Mouse (Mus musculus) erythroblast, embryonic 14.5 days (primary cell): Measurements from ENCODE around the gene Ppp1r35.

Experiments used
- GATA1 ChIP-seq: IDR thresholded peaks from 2 replicates; pipeline ENCODE4 v1.6.1; 2012; ENCODE audit warnings: low read length, inconsistent platforms, mixed read lengths
- TAL1 ChIP-seq: IDR thresholded peaks from 3 replicates; pipeline ENCODE4 v1.6.1; 2012; ENCODE audit warnings: low read length, inconsistent platforms, mixed read lengths

DNA sequence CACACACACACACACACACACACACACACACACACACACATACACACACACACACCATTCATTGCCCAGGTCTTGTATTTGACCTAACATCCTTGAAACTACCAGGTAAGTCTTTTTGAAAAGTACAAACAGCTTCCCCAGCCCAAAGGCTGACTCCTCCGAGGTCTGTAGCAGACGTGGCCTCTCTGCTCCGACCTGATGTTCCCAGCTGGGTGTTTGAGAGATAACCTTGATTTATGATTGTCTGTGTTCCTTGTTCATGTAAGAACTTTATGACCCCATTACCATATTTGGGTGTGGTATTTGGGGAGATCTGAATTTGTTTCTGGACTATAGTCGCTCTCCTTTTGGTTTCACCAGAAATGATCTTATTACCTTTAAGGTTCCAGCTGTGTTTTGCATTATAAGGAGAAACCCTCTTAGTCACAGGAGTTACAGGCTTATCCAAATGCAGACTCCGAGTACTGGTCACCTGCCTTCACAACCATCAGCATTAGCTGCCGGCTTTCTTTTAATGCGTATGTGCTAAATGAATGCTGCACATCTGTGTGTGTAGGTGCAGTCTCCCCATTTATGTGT, 1.3 kb upstream of the Ppp1r35 start:
- no peak for TF ChIP-seq GATA1
- TF ChIP-seq TAL1 = no peak
